Mouse (Mus musculus): ENCODE results near the gene Rasgrf2.

- TF ChIP-seq CTCF (IDR thresholded peaks at IDR 0.05; ENCODE audit: borderline replicate concordance, control insufficient read depth, extremely low read depth, insufficient read depth, low read length, poor library complexity) (no peak), POLR2A (IDR thresholded peaks at IDR 0.05; ENCODE audit: control insufficient read depth, extremely low read depth, insufficient read depth, low read length, poor library complexity) (no peak)
These were observed 249.5 kb downstream of the Rasgrf2 start for GRCm38 (mm10) chr13:91881837-91882480.
